Mouse (Mus musculus) layer of hippocampus, postnatal 10 days (tissue): ENCODE data around the gene Colgalt2. TPM values are rescaled to one million over a fixed set of nuclear protein-coding genes. Genes with fewer than 3 reads are reported as not detected.
"Not testable (repeated sequence)": the region's sequence is repeated elsewhere in the genome, so short reads cannot be mapped to it uniquely, and the experiment has no call there.

Experiments
- DNase-seq, 2 experiments: peaks; one replicate each; pipeline ENCODE4 v3.0.0; 2021; ENCODE audit warnings: low spot score in 2 of 2
- total RNA-seq, 2 experiments: library from RNA; stranded (reverse); gene quantifications; 2 replicates each; pipeline ENCODE4 v1.2.3; 2021

The Colgalt2 gene
- total RNA-seq, 2 experiments from 2014 or later = 9.7 to 10.1 TPM

GRCm38 (mm10) chr1:152416306-152416904 is 16.8 kb downstream of the Colgalt2 start:
- DNase-seq = no peak

DNA sequence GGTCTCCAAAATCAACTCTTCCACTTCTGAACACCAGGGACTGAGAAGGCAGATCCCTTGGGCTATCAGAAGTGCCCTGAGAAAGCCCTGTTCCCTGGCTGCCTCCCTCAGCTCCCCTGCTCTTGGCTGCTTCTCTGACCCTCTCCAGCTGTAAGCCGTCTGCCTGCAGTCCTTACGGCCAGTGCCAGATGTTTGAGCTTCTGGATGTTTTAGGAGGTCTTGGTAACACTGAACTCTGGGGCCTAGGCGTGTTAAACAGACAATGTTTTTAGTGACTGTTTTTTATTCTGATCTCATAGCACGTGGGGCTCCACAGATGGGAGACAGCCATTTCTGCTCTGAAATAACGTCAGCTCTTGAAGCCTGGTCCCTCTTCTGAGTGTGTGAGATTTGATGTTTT is 18.0 kb downstream of the Colgalt2 start:
- DNase-seq = no peak

DNA sequence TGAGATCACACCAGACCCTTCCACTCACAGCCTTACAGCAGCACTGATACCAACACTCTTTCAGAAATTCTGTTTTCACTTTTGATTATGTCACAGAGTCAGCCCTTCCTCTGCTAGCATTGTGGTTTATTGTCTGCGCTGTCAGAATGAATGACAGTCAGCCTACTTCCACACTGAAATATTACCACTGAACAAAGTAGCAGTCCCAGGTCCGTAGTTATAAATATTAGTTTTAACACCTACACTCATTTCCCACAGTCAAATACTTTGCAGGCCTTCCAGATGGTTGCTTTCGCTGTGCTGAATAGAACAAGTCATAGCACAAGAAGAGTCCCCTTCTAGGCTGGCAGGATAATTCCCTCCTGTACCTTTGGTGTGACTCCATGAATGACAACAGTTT is 22.7 kb downstream of the Colgalt2 start:
- no peak for DNase-seq

DNA sequence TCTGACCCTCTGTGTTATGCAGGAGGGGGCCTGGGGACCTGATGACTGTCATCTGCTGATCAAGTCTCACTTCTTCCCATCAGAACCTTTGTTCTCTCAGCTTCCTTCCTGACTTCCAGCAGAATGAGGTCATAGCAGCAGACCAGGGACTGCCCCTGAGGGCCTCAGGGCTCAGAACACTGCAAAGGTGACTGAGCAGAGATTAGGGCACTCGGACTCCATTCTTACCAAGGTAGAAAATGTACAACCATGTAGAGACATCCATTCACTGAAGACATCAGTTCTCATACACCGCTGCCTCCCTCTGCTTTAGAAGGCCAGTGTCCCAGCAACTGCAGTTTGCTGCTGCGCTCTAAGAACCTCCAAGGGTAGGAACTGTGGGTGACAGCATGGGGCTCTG is 23.4 kb downstream of the Colgalt2 start:
- DNase-seq = no peak

DNA sequence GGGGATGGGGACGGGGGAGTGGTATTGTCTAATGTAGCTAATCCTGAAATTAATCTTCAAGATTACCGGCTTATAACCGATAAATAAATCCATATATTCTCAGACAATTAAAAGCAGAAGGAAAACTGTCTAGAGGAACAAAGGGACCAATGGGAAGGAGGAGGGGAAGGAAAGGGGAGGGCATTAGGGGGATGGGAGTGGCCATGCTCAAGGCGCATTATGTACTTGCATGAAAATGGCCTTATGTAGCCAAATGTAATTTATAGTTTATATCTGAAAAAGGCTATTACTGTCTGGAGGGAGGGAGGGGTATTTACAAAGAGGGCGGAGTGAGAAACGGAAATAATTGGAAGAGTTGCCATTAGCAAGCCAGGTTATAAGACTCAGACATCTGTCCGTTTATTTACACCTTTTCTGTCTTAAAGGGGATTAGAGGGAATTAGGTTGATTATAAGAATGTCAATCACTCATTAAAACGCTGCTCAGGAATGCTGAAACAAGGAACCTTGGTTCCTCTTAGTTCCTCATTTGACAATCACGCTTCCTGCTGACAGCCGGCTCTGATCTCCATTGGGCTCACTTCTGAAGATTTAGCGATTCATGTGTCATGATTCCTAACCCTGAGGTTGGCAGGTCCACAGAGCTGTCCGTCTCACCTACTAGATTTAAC is 28.4 kb downstream of the Colgalt2 start:
- no peak for DNase-seq

GRCm38 (mm10) chr1:152429805-152430204 is 30.2 kb downstream of the Colgalt2 start:
- DNase-seq = no peak

- DNase-seq = no peak
Observed at GRCm38 (mm10) chr1:152434166-152434565, 34.5 kb downstream of the Colgalt2 start.

DNA sequence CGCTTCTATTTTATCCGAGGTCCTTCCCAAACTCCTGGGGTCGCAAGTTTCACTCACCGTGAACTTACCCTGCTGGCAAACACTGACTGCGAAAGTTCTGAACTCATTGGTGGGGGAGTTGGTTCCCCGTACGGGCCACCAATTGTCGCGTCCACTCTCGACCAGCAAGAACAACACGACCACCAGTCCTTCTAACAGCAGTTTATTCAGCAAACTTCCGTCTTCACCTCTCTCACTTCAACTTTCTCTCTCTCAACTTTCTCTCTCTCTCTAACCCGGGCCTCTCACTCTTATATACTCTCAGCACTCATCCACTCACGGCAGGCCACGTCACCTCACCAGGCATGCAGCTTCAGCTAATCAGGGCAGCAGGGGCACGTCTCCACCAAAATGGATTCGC is 37.9 kb downstream of the Colgalt2 start:
- DNase-seq = not testable (repeated sequence)

DNA sequence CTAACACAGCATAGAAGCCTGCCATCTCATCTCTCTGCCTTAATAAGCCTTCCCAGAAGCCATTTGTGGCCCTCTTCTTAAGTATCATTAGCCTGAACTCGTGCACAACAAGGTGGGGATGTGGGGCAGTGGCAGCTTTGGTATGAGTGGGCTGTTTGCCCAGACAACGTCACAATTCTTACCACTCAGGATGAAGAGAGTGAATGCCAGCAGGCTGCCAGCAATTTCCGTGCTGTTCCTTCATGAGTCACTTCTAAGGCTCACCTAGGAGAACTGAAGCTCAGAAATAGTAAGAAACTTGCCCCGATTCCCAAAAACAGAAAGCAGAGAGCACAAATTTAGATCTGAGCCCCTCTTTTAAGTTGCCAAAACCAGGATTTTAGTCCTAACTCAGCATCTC is 39.8 kb downstream of the Colgalt2 start:
- no peak for DNase-seq

- no peak for DNase-seq
Observed at GRCm38 (mm10) chr1:152439874-152440273, 40.2 kb downstream of the Colgalt2 start.

- no peak for DNase-seq
Observed at GRCm38 (mm10) chr1:152444630-152445029, 45.0 kb downstream of the Colgalt2 start.

DNA sequence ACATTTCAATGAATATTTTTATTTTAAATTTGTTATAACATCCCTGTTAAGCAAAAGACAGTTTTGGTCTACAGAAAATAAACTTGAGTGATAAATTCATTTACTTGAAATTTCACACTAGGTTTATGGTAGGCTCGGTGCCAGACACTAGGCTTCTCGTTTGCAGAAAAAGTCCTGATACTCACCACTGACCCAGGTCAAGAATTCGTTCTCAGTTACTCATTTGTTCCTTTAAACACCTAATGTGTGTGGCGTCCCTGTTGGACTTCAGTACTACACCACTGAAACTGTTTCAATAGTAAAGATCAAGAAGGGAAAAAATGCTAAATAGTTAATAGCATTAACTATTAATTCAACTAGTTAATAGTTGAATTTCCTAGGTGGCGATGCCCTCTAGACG is 46.3 kb downstream of the Colgalt2 start:
- DNase-seq = no peak

DNA sequence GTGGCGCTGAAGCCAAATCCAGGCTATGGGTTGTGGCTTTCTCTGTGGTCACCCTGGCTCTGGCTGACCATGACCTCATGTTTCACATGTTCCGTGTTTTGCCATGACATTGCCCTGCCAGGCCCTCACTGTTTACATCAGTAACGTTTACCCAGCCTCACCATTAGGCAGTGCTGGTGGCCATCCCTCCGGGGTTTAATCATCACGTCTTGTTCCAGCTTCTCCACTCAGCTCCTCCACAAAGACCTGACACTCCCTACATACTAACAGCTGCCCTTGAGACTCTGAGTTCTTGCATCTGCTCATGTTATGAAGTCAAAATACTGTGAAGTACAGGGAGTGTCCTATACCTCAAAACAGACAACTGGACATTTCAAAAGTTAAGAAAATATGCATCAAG is 54.9 kb downstream of the Colgalt2 start:
- DNase-seq = no peak

DNA sequence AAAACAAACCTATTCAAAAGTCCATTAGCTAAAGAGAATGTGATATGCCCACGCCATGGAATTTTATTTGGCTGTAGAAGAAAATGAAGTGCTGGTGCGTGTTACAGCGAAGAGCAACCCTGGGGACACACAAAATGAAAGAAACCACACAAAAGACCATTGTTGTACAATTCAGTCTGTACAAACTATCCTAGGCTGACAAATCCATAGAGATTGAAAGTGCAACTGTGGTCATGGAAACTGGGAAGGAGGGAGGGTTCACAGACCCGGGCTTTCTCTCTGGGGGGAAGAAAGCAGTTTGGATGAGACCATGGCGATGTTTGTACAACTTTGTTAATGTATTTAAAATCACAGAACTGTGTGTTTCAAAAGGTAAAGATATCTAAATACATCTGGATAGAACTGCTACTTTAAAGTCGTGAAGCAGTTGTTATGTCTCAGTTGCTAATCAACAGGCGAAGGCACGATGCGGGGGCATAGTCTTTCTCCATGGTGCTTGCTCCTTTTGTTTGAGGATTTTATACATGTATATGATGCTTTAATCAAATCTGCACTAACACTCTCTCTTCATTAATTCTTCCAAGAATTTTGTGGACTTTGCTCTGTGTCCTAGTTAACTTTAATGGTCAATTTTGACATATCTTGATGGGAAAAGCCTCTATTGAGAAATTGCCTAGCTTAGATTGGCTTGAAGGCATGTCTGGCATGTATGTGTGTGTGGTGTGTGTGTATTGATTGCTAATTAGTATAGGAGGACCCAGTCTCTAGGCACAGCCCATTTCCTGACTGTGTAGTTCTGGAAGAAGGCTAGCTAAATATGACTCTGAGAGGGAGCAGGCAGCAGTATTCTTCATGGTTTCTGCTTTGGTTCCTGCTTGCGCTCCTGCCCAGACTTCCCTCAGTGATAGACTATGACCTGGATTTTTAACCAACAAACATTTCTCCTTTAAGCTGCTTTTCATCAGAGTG is 55.9 kb downstream of the Colgalt2 start:
- no peak for DNase-seq

DNA sequence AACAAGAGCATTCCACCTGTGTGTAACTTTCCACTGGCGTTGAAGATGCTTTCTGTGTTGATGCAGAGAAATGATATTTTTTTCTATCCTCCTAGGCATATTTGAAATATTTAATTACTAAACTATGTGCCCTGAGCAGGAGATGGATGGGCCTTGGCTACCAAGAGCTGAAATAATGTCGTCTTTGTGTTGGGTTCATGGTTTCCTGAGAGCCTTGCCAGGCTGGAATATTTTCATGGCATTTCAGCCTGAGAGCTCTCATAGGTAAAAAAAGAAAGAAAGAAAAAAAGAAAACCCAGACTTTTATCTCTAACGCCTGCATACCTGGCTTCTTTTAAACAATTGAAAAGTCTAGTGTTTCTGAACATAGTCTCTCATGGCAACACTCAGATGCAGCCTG is 56.6 kb downstream of the Colgalt2 start:
- no peak for DNase-seq

DNA sequence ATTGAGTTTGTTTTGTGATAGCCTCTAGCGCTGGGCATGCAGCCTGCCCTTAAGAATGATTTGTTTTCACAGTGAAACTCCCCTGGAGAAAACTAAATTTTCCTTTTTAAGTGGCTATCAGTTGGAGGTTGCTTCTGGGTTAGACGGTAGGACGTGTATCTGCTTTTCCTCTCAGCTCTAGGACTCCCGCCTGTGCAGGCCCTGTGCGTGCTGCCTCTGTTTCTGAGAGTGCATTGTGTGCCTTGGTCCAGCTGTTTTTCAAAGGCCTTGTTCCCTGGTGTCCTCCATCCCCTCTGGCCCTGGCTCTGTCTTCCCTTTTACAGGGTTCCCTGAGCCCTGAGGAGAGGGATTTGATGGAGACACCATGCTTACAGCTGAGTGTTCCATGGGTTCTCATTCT is 58.0 kb downstream of the Colgalt2 start:
- DNase-seq = no peak

- no peak for DNase-seq
Observed at GRCm38 (mm10) chr1:152458996-152459395, 59.4 kb downstream of the Colgalt2 start.

- no peak for DNase-seq
Observed at GRCm38 (mm10) chr1:152460931-152461330, 61.3 kb downstream of the Colgalt2 start.

GRCm38 (mm10) chr1:152461814-152462213 is 62.2 kb downstream of the Colgalt2 start:
- no peak for DNase-seq

GRCm38 (mm10) chr1:152462348-152462747 is 62.7 kb downstream of the Colgalt2 start:
- no peak for DNase-seq

- DNase-seq = no peak
Observed at GRCm38 (mm10) chr1:152466280-152466679, 66.7 kb downstream of the Colgalt2 start.

DNA sequence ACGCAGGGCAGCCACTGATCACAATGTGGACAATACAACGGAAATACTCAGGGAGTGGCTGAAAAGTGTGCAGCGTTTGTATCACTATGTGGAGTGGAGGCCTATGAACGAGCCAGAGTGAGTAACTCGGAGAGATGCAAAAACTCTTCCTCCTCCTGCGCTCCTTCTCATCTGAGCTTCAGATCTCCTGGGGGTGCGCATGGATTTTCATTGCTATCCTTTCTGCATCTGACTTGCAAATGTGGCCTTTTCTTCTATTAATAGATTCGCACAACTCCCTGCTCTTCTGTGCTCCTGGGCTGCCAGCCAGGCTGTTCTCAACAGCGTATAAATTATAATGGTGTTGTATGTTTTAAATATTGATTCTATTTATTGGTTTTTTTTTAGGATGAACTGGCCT is 68.8 kb downstream of the Colgalt2 start:
- DNase-seq = peak; percentile 27 to 41
